Mouse (Mus musculus) embryonic fibroblast, embryonic 13.5 days (primary cell): ENCODE measurements at regions not wholly inside any gene's neighbourhood (a gene's known extent, or its start where the extent isn't known, plus 50 kb on each side); places are given as distances from the start of the nearest gene placed in this dataset.
A peak's percentile ranks its signal among the peaks of the same experiment; 100 is the strongest.

ENCODE experiments used
- H3K27ac ChIP-seq: 2 replicates; pipeline ENCODE4 v1.5.1; 2012; ENCODE audit warnings: low read length, control low read depth, inconsistent platforms; ENCODE audit not compliant: insufficient read depth
- H3K4me1 ChIP-seq: 2 replicates; pipeline ENCODE4 v1.6.1; 2011; ENCODE audit warnings: low read length; ENCODE audit not compliant: control insufficient read depth, insufficient read depth
- H3K4me3 ChIP-seq: 2 replicates; pipeline ENCODE4 v1.5.1; 2011; ENCODE audit warnings: mild to moderate bottlenecking, control low read depth, low read length; ENCODE audit not compliant: insufficient read depth
- CTCF ChIP-seq: IDR thresholded peaks from 2 replicates; pipeline ENCODE4 v1.5.1; 2011; ENCODE audit warnings: mild to moderate bottlenecking, control low read depth, low read length, moderate library complexity, borderline replicate concordance; ENCODE audit not compliant: insufficient read depth
- POLR2A ChIP-seq: IDR thresholded peaks from 2 replicates; pipeline ENCODE4 v1.6.1; 2011; ENCODE audit warnings: low read depth, mild to moderate bottlenecking, control low read depth, low read length, moderate library complexity

- no peak overlapping the region for H3K4me3 ChIP-seq
- H3K27ac ChIP-seq, result peak overlapping the region; percentile 6; the same call in 1 of the 2 replicates
- H3K4me1 ChIP-seq, result no peaks in the 10 kb centered on the region
- TF ChIP-seq CTCF, result no peak
- TF ChIP-seq POLR2A, result no peak
Measured at GRCm38 (mm10) chr14:17061358-17061757, 242.4 kb upstream of the Rarb start.

GRCm38 (mm10) chr14:17058438-17058837, 239.5 kb upstream of the Rarb start:
- no peaks in the 10 kb centered on the region for H3K4me1 ChIP-seq
- no peak overlapping the region for H3K27ac ChIP-seq
- no peak for TF ChIP-seq CTCF
- no peak for TF ChIP-seq POLR2A
- H3K4me3 ChIP-seq, result no peak overlapping the region

- TF ChIP-seq CTCF (no peak), POLR2A (no peak)
Measured at GRCm38 (mm10) chr14:17057355-17057754, 238.4 kb upstream of the Rarb start.

GRCm38 (mm10) chr14:17055741-17056140, 236.8 kb upstream of the Rarb start:
- TF ChIP-seq POLR2A (no peak), CTCF (no peak)
- Histone ChIP-seq H3K4me1 (no peaks in the 10 kb centered on the region), H3K4me3 (no peak overlapping the region), H3K27ac (no peak overlapping the region)

More at GRCm38 (mm10) chr14:17057355-17057754, 238.4 kb upstream of the Rarb start:
- Histone ChIP-seq H3K4me3 (no peak overlapping the region), H3K27ac (no peak overlapping the region), H3K4me1 (no peaks in the 10 kb centered on the region)

GRCm38 (mm10) chr14:17054381-17054780, 235.4 kb upstream of the Rarb start:
- H3K4me1 ChIP-seq, result no peaks in the 10 kb centered on the region
- TF ChIP-seq CTCF (no peak), POLR2A (no peak)
- H3K4me3 ChIP-seq, result no peak overlapping the region
- no peak overlapping the region for H3K27ac ChIP-seq

- Histone ChIP-seq H3K4me3 (no peak overlapping the region), H3K27ac (no peak overlapping the region), H3K4me1 (no peaks in the 10 kb centered on the region)
- TF ChIP-seq POLR2A (no peak), CTCF (no peak)
Measured at GRCm38 (mm10) chr14:17046808-17047207, 227.9 kb upstream of the Rarb start.

- Histone ChIP-seq H3K4me3 (no peak overlapping the region), H3K4me1 (no peaks in the 10 kb centered on the region), H3K27ac (no peak overlapping the region)
- TF ChIP-seq POLR2A, result no peak
Measured at GRCm38 (mm10) chr14:17045426-17046132, 226.6 kb upstream of the Rarb start.

- no peak for TF ChIP-seq CTCF
- TF ChIP-seq POLR2A, result no peak
- Histone ChIP-seq H3K4me3 (no peak overlapping the region), H3K4me1 (no peaks in the 10 kb centered on the region), H3K27ac (no peak overlapping the region)
Measured at GRCm38 (mm10) chr14:17020603-17021356, 201.8 kb upstream of the Rarb start.

- TF ChIP-seq CTCF, result no peak
- TF ChIP-seq POLR2A, result no peak
- Histone ChIP-seq H3K27ac (no peak overlapping the region), H3K4me1 (no peaks in the 10 kb centered on the region; the same call in 1 of the 2 replicates), H3K4me3 (no peak overlapping the region)
Measured at GRCm38 (mm10) chr14:17012931-17013330, 194.0 kb upstream of the Rarb start.

GRCm38 (mm10) chr14:17012200-17012599, 193.2 kb upstream of the Rarb start:
- Histone ChIP-seq H3K4me1 (no peaks in the 10 kb centered on the region; the same call in 1 of the 2 replicates), H3K4me3 (no peak overlapping the region), H3K27ac (no peak overlapping the region)
- TF ChIP-seq CTCF, result no peak
- no peak for TF ChIP-seq POLR2A
